Mouse (Mus musculus): ENCODE measurements around the gene Rbp7. TPM values are rescaled to one million over a fixed set of nuclear protein-coding genes. Genes with fewer than 3 reads are reported as not detected.
"Not testable (repeated sequence)": the region's sequence is repeated elsewhere in the genome, so short reads cannot be mapped to it uniquely, and the experiment has no call there.

Gene Rbp7
- total RNA-seq, 4 experiments from 2014 or later, result 3.8 to 14.0 (median 5.8) TPM

DNA sequence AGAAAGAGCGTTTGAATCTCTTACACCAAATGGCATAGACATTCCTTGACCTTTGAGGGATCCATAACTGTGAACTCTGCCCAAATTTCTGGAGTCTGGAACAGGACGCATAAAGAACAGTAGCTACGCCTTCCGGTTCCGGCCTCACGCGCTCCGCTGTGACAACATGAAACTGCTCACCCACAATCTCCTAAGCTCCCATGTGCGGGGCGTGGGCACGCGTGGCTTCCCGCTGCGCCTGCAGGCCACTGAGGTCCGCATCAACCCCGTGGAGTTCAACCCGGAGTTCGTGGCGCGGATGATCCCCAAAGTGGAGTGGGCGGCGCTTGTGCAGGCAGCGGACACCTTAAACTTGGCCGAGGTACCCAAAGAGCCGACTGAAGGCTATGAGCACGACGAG lies 2.4 kb upstream of the Rbp7 start:
- DNase-seq (ENCODE audit: low spot score in 2 of 2), result not testable (repeated sequence)

GRCm38 (mm10) chr4:149454263-149454662 lies 515 bp downstream of the Rbp7 start:
- DNase-seq (ENCODE audit: low spot score in 2 of 2), result no peak

DNA sequence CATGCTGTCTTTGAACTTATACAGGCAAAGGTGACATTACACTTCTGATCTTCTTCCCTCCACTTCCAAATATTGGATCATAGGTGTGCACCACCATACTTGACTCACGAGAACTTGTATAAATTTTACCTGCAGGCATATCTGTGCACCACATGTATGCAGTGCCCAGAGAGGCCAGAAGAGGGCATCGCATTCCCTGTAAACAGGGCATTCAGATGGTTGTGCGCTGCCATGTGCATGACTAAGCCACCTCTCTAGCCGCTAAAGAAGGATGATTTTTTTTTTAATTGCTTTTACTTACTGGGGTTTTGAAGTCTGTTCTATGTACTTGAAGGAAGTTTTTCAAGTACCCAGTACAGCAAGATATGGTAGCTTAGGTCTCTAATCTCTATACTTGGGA lies 1.1 kb downstream of the Rbp7 start:
- no peak for DNase-seq (ENCODE audit: low spot score in 2 of 2)

GRCm38 (mm10) chr4:149450636-149451035 lies 4.1 kb downstream of the Rbp7 start:
- no peak for DNase-seq (ENCODE audit: low spot score in 2 of 2)

DNA sequence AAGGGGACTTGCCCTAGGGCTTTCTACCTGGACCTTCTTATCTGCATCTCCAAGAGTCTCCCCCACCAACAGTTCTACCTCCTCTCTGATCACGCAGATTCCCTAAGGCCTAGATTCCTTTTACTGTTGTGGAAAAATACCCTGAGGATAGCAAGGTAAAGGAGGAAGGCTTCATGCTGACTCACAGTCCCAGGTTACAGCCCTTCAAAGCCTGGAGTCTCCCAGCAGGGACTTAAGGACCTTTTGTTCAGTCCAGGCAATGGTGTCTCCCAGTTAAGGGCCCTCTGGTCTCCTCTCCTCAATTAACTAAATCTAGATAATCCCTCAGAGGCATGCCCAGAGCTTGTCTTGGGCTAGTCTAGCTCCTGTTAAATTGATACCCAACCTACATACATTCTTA lies 8.5 kb downstream of the Rbp7 start:
- no peak for DNase-seq (ENCODE audit: low spot score in 2 of 2)

DNA sequence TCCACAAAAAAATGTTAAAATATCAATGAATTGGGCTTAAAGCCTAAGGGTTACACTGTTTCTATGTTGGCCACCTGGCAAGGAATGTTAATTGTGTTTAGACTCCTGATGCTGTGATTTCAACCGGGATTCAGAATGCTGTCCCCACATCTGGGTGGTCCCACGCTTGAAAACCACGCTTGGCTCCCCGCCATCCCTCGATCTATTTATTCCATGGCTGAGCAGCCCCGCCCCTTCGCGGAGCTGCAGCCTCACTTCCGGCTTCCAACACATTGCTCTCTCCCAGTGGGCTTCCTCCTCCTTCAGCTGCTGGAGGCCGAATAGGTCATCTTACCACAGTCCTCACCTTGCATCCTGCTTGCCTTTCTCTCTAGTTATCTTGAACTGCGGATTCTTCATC lies 8.9 kb downstream of the Rbp7 start:
- peak in 1 of 2 experiments; percentile 20 for DNase-seq (ENCODE audit: low spot score in 2 of 2)

GRCm38 (mm10) chr4:149444964-149445701 lies 9.6 kb downstream of the Rbp7 start:
- peak; percentile 83 to 89 for DNase-seq (ENCODE audit: low spot score in 2 of 2)

DNA sequence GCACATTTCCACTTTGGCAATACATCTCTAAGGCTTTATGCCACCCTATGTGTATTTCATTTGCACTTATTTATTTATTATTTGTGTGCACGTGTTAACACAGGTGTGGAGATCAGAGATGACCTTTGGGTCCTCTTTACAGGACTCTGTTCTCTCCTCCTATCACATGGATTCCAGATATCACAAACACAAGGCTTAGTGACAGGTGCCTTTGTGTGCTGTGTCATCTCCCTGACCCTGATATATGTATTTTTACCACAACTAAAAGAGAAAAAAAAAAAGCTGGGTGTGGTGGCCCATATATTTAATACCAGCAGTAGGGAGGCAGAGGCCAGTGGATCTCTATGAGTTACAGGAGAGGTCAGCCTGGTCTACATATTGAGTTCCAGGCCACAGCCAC lies 10.3 kb downstream of the Rbp7 start:
- DNase-seq (ENCODE audit: low spot score in 2 of 2), result no peak

GRCm38 (mm10) chr4:149442436-149442835 lies 12.3 kb downstream of the Rbp7 start:
- no peak for DNase-seq (ENCODE audit: low spot score in 2 of 2)

GRCm38 (mm10) chr4:149440576-149440975 lies 14.2 kb downstream of the Rbp7 start:
- no peak for DNase-seq (ENCODE audit: low spot score in 2 of 2)

DNA sequence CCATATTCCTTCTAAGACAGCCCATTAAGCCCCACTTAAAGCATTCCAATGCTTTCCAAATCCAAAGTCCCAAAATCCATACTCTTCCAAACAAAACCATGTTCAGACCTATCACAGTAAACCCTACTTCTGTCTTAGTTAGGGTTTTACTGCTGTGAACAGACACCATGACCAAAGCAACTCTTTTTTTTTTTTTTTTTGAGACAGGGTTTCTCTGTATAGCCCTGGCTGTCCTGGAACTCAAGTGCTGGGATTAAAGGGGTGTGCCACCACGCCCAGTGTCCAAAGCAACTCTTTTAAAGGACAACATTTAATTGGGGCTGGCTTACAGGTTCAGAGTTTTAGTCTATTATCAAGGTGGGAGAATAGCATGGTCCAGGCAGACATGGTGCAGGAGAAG lies 22.9 kb downstream of the Rbp7 start:
- not testable (repeated sequence) for DNase-seq (ENCODE audit: low spot score in 2 of 2)

DNA sequence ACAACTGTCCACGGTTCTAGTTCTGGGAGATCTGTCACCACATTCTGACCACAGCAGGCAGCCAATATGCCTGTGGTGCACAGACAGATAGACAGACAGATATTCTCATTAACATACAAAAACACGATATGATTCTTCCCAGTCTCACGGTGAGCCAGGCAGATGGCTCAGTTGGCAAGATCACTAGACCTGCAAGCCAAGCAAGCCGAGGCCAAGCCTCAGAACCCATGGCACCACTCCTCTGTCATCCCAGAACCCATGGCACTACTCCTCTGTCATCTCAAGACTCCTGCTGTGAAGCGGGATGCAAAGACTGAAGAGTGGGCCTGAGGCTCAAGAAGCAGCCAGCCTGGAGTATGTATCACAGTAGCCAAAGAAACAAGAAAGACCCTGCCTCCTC lies 25.2 kb downstream of the Rbp7 start:
- DNase-seq (ENCODE audit: low spot score in 2 of 2), result no peak

DNA sequence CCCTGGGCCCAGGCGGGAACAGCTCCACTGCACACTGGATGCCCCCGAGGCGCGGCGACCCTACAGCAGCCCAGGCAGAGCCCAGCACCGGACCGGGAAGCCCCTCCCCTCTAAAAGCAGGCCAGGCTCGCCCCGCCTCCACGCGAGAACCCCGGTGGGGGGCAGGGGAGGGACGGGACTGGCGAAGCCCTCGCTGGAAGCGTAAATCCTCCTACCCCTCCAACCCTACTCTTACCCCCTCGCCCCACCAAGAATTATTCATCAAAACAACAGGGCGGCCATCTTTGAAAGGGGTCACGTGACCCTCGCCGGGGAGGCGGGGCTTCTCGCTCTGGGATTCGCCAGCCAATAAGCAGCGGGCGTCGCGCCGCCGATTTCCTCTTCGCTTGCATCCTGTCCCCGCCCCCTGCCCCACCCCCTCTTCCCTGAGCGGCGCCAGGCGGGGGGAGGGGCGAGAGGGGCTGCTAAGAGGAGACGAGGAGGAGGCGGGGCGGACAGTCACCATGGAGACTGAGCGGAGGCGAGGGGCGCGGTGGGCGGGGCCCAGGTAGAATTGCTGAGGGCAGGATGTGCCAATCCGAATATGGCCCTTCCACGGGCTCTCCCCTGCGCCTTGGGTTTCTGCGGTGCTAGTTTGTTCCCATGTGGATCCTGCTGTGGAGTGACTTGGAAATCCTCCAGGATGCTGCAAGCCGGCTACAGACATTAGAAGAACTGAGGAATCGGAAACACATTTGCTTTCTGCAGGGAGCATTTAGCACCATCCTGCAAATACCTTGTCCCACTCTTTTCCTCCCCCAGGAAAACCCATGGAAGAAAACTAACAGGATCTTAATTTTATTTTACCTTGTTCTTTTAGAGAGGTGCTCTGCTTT lies 28.2 kb downstream of the Rbp7 start, which contains the start of gene Ube4b:
Gene Ube4b, minus strand, starts transcription at position 425 of the 875 bp plus-strand sequence.
- DNase-seq (ENCODE audit: low spot score in 2 of 2), result peak; percentile 96

DNA sequence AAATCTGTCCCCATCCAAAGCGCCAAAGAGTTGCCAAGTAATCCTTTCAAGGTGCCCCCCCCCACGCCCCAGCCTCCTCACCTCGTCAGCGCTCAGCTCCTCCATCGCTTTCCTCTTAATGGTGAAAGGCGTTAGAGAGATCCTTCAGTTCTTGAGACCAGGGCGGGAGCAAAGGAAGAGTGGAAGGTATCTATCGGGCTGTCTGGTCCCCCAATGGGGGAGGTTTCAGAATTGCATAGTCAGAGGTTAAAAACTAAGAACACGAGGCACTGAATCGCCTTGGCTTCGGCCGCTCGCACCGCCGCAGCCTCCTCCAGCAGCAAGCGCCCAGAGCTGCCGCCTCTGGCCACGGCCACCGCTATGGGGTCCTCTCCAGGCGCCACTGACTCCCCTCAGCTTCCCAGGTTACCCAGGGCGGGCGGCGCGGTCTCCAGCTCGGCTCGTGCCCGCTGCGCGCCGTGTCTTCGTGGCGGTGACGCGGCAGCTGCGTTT lies 28.9 kb downstream of the Rbp7 start:
- DNase-seq (ENCODE audit: low spot score in 2 of 2), result peak in 1 of 2 experiments; percentile 17

DNA sequence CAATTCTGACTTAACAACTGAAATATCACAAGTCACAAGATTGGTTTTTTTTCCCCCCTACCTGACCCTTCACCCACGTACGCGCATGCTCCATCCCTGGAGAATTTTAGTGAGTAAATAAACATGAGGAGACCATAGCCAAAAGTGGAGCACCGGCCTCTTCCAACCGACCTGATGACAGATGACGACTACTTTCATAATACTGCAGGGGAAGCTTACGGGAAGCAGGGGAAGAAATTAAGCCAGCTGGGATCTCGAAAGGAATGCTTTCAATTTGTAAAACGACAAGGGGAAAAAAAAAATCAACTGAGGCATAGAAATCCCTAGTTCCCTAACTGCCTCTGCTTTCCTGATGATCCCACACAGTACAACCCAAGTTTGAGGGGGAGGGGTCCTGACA lies 30.0 kb downstream of the Rbp7 start:
- DNase-seq (ENCODE audit: low spot score in 2 of 2), result no peak

- no peak for DNase-seq (ENCODE audit: low spot score in 2 of 2)
Measured at GRCm38 (mm10) chr4:149417854-149418365, 36.9 kb downstream of the Rbp7 start.

- no peak for DNase-seq (ENCODE audit: low spot score in 2 of 2)
Measured at GRCm38 (mm10) chr4:149416986-149417385, 37.8 kb downstream of the Rbp7 start.

- DNase-seq (ENCODE audit: low spot score in 2 of 2), result no peak
Measured at GRCm38 (mm10) chr4:149416417-149416816, 38.4 kb downstream of the Rbp7 start.

DNA sequence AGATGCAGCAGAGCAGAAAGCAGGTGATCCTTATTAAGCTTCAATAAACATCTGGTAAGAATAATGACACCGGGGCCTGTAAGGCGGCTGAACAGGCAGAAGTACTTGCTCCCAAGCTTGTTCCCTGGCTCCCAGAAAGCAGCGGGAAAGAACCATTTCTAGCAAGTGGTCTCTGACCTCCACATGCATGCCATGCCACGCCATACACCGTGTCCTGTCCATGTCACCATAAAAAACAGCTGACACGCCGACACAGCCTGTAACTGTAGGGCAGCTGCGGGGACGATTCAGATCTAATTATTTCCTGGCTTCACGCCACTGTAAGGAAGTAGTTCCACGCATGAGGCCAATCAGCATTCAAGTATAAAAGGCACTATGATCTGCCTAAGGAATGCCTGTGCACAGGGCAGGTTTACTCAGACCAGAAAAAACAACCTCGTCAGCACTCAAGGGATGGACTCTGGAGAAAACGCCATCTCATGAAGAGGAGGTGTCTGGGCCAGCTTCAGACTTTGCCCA lies 39.1 kb downstream of the Rbp7 start:
- no peak for DNase-seq (ENCODE audit: low spot score in 2 of 2)

GRCm38 (mm10) chr4:149414259-149414658 lies 40.5 kb downstream of the Rbp7 start:
- DNase-seq (ENCODE audit: low spot score in 2 of 2), result no peak

GRCm38 (mm10) chr4:149409759-149410158 lies 45.0 kb downstream of the Rbp7 start:
- DNase-seq (ENCODE audit: low spot score in 2 of 2), result no peak

DNA sequence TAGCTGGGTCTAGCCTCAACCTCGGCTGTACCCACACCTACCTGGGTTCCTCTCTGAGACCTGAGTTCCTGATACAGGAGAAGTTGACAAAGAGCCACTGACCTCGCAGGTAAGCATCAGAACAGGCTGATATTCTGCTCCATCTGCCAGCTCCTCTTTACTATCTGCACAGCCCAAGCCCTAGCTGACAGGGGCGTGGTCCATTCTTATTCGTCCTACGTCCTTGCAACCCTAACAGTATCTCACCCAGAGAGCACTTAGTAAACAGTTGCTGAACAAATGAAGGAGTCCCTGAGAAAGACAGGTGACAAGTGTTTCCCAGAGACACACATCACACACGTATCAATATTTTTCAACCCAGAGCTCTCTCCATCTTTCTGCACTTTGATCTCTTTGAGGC lies 46.4 kb downstream of the Rbp7 start:
- DNase-seq (ENCODE audit: low spot score in 2 of 2), result no peak

All from gastrocnemius, adult 8-10 months (tissue).